ENCODE assay signal across 23 mouse cellular contexts in genomic region chr13:72937246-72937645, GRCm38 (mm10).
DNase-seq lines count a peak whose midpoint lies in the region; ATAC-seq and TF ChIP-seq lines count a peak whose summit lies in the region.
"Had no signal": no experiment of that assay in that cellular context is flagged by ENCODE, and none has a peak within 500 bp of the region (broad histone marks: within the 10 kb centered on the region; RNA-seq: fewer than 3 reads in every experiment).

No protein-coding gene starts in this region.

- intact Hi-C loops in gastrocnemius, postnatal 14 days (cut with DNase I; ENCODE audit: low total_unique reads) = no loop called here

- no peak overlapping the region for H3K27ac ChIP-seq in cerebellum, adult 2 months (ENCODE audit: insufficient read depth, low read length)
- H3K27ac ChIP-seq in midbrain, postnatal 0 days (ENCODE audit: low read depth, low read length) = no peak overlapping the region
- H3K27ac ChIP-seq in midbrain, embryonic 16.5 days (ENCODE audit: low read length) = no peak overlapping the region
- H3K27ac ChIP-seq: embryonic facial prominence, embryonic 15.5 days; forebrain, embryonic 10.5 days; heart, adult 2 months; hindbrain, embryonic 15.5 days had no signal

- peaks cover 7% of the 10 kb centered on the region for H3K4me1 ChIP-seq in cerebellum, adult 2 months (ENCODE audit: control insufficient read depth, insufficient read depth, low read length)
- no peaks in the 10 kb centered on the region for H3K4me1 ChIP-seq in midbrain, postnatal 0 days (ENCODE audit: insufficient read depth, low read length)
- H3K4me1 ChIP-seq in midbrain, embryonic 16.5 days (ENCODE audit: control insufficient read depth, insufficient read depth, low read length) = no peaks in the 10 kb centered on the region
- H3K4me1 ChIP-seq: embryonic facial prominence, embryonic 15.5 days had no signal

- no peaks in the 10 kb centered on the region for H3K9me3 ChIP-seq in midbrain, postnatal 0 days (ENCODE audit: low read length)
- H3K9me3 ChIP-seq in midbrain, embryonic 16.5 days (replicated peaks; ENCODE audit: control insufficient read depth, low read length, poor library complexity, severe bottlenecking) = no peaks in the 10 kb centered on the region
- H3K9me3 ChIP-seq: embryonic facial prominence, embryonic 15.5 days; forebrain, embryonic 10.5 days; hindbrain, embryonic 15.5 days had no signal

- TF ChIP-seq POLR2A in cerebellum, adult 2 months (IDR thresholded peaks at IDR 0.05; ENCODE audit: borderline replicate concordance, insufficient read depth, low read length) = no peak

- no peaks in the 10 kb centered on the region; the same call in 1 of the 2 replicates for H3K27me3 ChIP-seq in cerebellum, adult 2 months (ENCODE audit: control insufficient read depth, insufficient read depth, low read length)
- H3K27me3 ChIP-seq in midbrain, postnatal 0 days (ENCODE audit: insufficient read depth, low read length) = no peaks in the 10 kb centered on the region
- H3K27me3 ChIP-seq in midbrain, embryonic 16.5 days (ENCODE audit: control insufficient read depth, insufficient read depth, low read depth, low read length) = no peaks in the 10 kb centered on the region
- H3K27me3 ChIP-seq: CH12.LX; hindbrain, embryonic 15.5 days had no signal

- no peaks in the 10 kb centered on the region for H3K36me3 ChIP-seq in midbrain, postnatal 0 days (ENCODE audit: insufficient read depth, low read length)
- H3K36me3 ChIP-seq in midbrain, embryonic 16.5 days (ENCODE audit: control insufficient read depth, insufficient read depth, low read length) = no peaks in the 10 kb centered on the region
- H3K36me3 ChIP-seq: embryonic facial prominence, embryonic 15.5 days; forebrain, embryonic 10.5 days; hindbrain, embryonic 15.5 days had no signal

- TF ChIP-seq CTCF in cerebellum, adult 2 months (IDR thresholded peaks at IDR 0.05; ENCODE audit: borderline replicate concordance, insufficient read depth, low read depth, low read length) = no peak
- no peak for TF ChIP-seq CTCF in midbrain, postnatal 0 days (IDR thresholded peaks at IDR 0.05)

- no peak overlapping the region for H3K4me2 ChIP-seq in midbrain, postnatal 0 days (ENCODE audit: low read depth, low read length, poor library complexity, severe bottlenecking)
- no peak overlapping the region for H3K4me2 ChIP-seq in midbrain, embryonic 16.5 days (ENCODE audit: low read length)
- H3K4me2 ChIP-seq: embryonic facial prominence, embryonic 15.5 days; heart, embryonic 11.5 days; hindbrain, embryonic 15.5 days had no signal

- H3K4me3 ChIP-seq in cerebellum, adult 2 months (replicated peaks; ENCODE audit: insufficient read depth, low read depth, low read length) = no peak overlapping the region
- H3K4me3 ChIP-seq in midbrain, postnatal 0 days (ENCODE audit: low read depth, low read length) = no peak overlapping the region
- H3K4me3 ChIP-seq in midbrain, embryonic 16.5 days (ENCODE audit: low read depth, low read length) = no peak overlapping the region
- H3K4me3 ChIP-seq: embryonic facial prominence, embryonic 15.5 days; erythroblast, embryonic 14.5 days; forebrain, embryonic 10.5 days; heart, adult 2 months; hindbrain, embryonic 15.5 days had no signal

- DNase-seq in cerebellum, adult 2 months = peak; percentile 44 to 66
- DNase-seq in midbrain, postnatal 0 days (ENCODE audit: low spot score) = peak; percentile 33
- peak; percentile 14 for DNase-seq in cerebellum, adult 9-11 months
- DNase-seq in cerebellum, postnatal 36 days = peak; percentile 30 to 37
- no peak for DNase-seq in yolk sac, embryonic 10.5 days (ENCODE audit: low spot score)
- DNase-seq in gastrocnemius, postnatal 14 days = no peak
- DNase-seq: adrenal gland, postnatal 14 days; embryo, embryonic 11 days; heart, adult 2 months; heart, postnatal 36 days; kidney, adult 11 months; kidney, adult 9 months had no signal

- WGBS in cerebellum, adult 2 months = 29% methylated on average over 4 of the region's 4 CpGs
- 83% methylated on average over 4 of the region's 4 CpGs for WGBS in midbrain, postnatal 0 days
- 89% methylated on average over 4 of the region's 4 CpGs for WGBS in midbrain, embryonic 16.5 days

- no peak overlapping the region for H3K9ac ChIP-seq in midbrain, postnatal 0 days (replicated peaks; ENCODE audit: low read length, poor library complexity, severe bottlenecking)
- H3K9ac ChIP-seq in midbrain, embryonic 16.5 days (ENCODE audit: low read depth, low read length) = no peak overlapping the region
- H3K9ac ChIP-seq: embryonic facial prominence, embryonic 15.5 days; hindbrain, embryonic 15.5 days had no signal

- no peak for ATAC-seq in cerebellum, adult (ENCODE audit: insufficient number of reproducible peaks, low FRiP score, low TSS enrichment)
- no peak for ATAC-seq in midbrain, postnatal 0 days (ENCODE audit: low FRiP score)
- ATAC-seq in midbrain, embryonic 16.5 days = no peak
- ATAC-seq: activated CD4-positive, CD25-positive, alpha-beta regulatory T cell, adult 4 months; forebrain, embryonic 14.5 days; Patski had no signal

Comparison
In these comparisons a context has a peak if more than half of its experiments do, and no peak if none do; other contexts are left out.
1. DNase-seq: peak in cerebellum, adult 2 months (2 of 2), midbrain, postnatal 0 days (single experiment), cerebellum, adult 9-11 months (single experiment) and cerebellum, postnatal 36 days (2 of 2); none in yolk sac, embryonic 10.5 days (single experiment) and gastrocnemius, postnatal 14 days (single experiment).